In the genomic region with DNA sequence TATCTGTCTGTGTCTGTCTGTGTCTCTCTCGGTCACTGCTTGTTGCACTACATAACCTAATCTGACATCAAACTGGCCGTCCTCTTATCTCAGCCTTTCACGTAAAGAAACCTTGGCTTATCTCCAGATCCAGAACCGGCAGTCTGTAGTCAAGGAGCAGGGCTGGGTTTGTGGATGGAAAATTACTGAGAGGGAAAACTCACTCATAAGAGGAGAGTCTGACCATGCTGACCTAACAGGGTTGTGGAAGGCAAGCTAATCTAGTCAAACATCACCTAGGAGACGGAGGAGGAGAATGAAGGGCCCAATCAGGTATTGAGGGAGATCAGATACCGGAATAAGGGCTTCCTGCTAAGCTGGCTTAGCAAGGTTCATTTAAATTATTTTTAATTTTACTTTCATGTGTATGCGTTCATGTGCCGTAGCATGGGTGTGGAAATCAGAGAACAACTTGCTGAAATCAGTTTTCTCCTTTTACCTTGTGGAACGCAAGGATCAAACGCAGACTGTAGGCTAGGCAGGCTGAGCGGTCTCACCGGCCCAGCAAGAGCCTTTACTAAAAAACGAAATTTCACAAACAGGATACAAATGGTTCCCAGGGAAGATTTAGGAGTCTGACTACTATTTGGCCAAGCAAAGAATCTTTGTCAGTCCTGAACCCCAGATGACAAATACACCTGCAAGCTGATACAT, we compare ENCODE assay signal across 10 mouse cellular contexts. TPM values are rescaled to one million over a fixed set of nuclear protein-coding genes. Genes with fewer than 3 reads are reported as not detected.
A peak's percentile ranks its signal among the peaks of the same experiment; 100 is the strongest.
DNase-seq lines count a peak whose midpoint lies in the region; ATAC-seq and TF ChIP-seq lines count a peak whose summit lies in the region.
"Had no signal": no experiment of that assay in that cellular context is flagged by ENCODE, and none has a peak within 500 bp of the region (broad histone marks: within the 10 kb centered on the region; RNA-seq: fewer than 3 reads in every experiment).

No protein-coding gene starts in this region.

- H3K9ac ChIP-seq in embryonic facial prominence, embryonic 13.5 days, result no peak overlapping the region
- H3K9ac ChIP-seq: midbrain, embryonic 12.5 days had no signal

- DNase-seq in embryonic facial prominence, embryonic 10.5 days (ENCODE audit: low spot score), result no peak
- DNase-seq in testis, postnatal 14 days (ENCODE audit: low spot score), result no peak
- peak; percentile 83 for DNase-seq in large intestine, adult 2 months (ENCODE audit: low read depth, low spot score)
- DNase-seq in yolk sac, embryonic 10.5 days (ENCODE audit: low spot score), result peak; percentile 77
- DNase-seq in layer of hippocampus, adult 9-10 months (ENCODE audit: low spot score), result no peak
- no peak for DNase-seq in spleen, adult 12 weeks (ENCODE audit: low spot score)

- TF ChIP-seq POLR2A in testis, adult 2 months (IDR thresholded peaks at IDR 0.05; ENCODE audit: control insufficient read depth, low read depth, low read length), result no peak

- 53% methylated on average over 13 of the region's 13 CpGs for WGBS in embryonic facial prominence, embryonic 13.5 days
- 73% methylated on average over 13 of the region's 13 CpGs for WGBS in embryonic facial prominence, embryonic 10.5 days
- WGBS in large intestine, adult 2 months, result 24% methylated on average over 13 of the region's 13 CpGs

- ATAC-seq in embryonic facial prominence, embryonic 13.5 days (ENCODE audit: insufficient number of reproducible peaks, insufficient read depth, low FRiP score, low TSS enrichment, low read depth), result no peak

- no peak overlapping the region for H3K4me2 ChIP-seq in embryonic facial prominence, embryonic 13.5 days
- H3K4me2 ChIP-seq: midbrain, embryonic 12.5 days had no signal

- no peak for TF ChIP-seq CTCF in testis, adult 2 months (IDR thresholded peaks at IDR 0.05; ENCODE audit: control insufficient read depth, insufficient read depth, insufficient replicate concordance, low read depth, low read length)

- no peaks in the 10 kb centered on the region for H3K27me3 ChIP-seq in embryonic facial prominence, embryonic 13.5 days
- H3K27me3 ChIP-seq in embryonic facial prominence, embryonic 10.5 days (replicated peaks; ENCODE audit: low read depth, poor library complexity, severe bottlenecking), result 0 out of 2 replicates have a peak, but pooled peaks cover 3% of the 10 kb centered on the region
- H3K27me3 ChIP-seq in testis, adult 2 months (ENCODE audit: control insufficient read depth, insufficient read depth, low read length), result no peaks in the 10 kb centered on the region
- H3K27me3 ChIP-seq: midbrain, embryonic 12.5 days had no signal

- H3K9me3 ChIP-seq in embryonic facial prominence, embryonic 13.5 days, result no peaks in the 10 kb centered on the region
- H3K9me3 ChIP-seq in embryonic facial prominence, embryonic 10.5 days, result no peaks in the 10 kb centered on the region
- H3K9me3 ChIP-seq: midbrain, embryonic 12.5 days had no signal

- no peak overlapping the region for H3K4me3 ChIP-seq in embryonic facial prominence, embryonic 13.5 days
- no peak overlapping the region for H3K4me3 ChIP-seq in embryonic facial prominence, embryonic 10.5 days
- peak overlapping the region; percentile 6; the same call in 1 of the 2 replicates for H3K4me3 ChIP-seq in testis, adult 2 months (ENCODE audit: control insufficient read depth, low read depth, low read length)
- H3K4me3 ChIP-seq: midbrain, embryonic 12.5 days had no signal

- H3K36me3 ChIP-seq in embryonic facial prominence, embryonic 13.5 days, result no peaks in the 10 kb centered on the region
- no peaks in the 10 kb centered on the region for H3K36me3 ChIP-seq in embryonic facial prominence, embryonic 10.5 days (replicated peaks)
- H3K36me3 ChIP-seq in testis, adult 2 months (ENCODE audit: control insufficient read depth, insufficient read depth, low read length), result no peaks in the 10 kb centered on the region
- H3K36me3 ChIP-seq: midbrain, embryonic 12.5 days had no signal

- peak overlapping the region; percentile 57 for H3K27ac ChIP-seq in embryonic facial prominence, embryonic 13.5 days
- no peak overlapping the region for H3K27ac ChIP-seq in embryonic facial prominence, embryonic 10.5 days (replicated peaks)
- no peak overlapping the region for H3K27ac ChIP-seq in testis, adult 2 months (ENCODE audit: control insufficient read depth, insufficient read depth, low read depth, low read length)

- peaks cover 13% of the 10 kb centered on the region for H3K4me1 ChIP-seq in embryonic facial prominence, embryonic 13.5 days
- H3K4me1 ChIP-seq in embryonic facial prominence, embryonic 10.5 days, result peaks cover 21% of the 10 kb centered on the region
- peaks cover 7% of the 10 kb centered on the region for H3K4me1 ChIP-seq in testis, adult 2 months (ENCODE audit: control insufficient read depth, insufficient read depth, low read length)

RNA-seq across cellular contexts. Expression of gene Slc35g2, which starts 12.1 kb away (rescaled TPM):
- 5.3 and 5.5 TPM in 2 replicates for polyA plus RNA-seq in embryonic facial prominence, embryonic 13.5 days (2015; fragmentation: Nextera tagmentation; extraction: Ambion mirVana)
- polyA plus RNA-seq in embryonic facial prominence, embryonic 10.5 days (2016; fragmentation: Nextera tagmentation; extraction: Ambion mirVana), result 2.5 and 2.9 TPM in 2 replicates
- 0.99 and 1.1 TPM in 2 replicates for polyA plus RNA-seq in testis, adult 2 months (2012; rRNA removed)
- 1.7 and 2.7 TPM in 2 replicates for polyA plus RNA-seq in large intestine, adult 2 months (2012; rRNA removed)
- polyA plus RNA-seq: C2C12 had no signal

RNA-seq across cellular contexts. Expression of gene Stag1, which starts 14.6 kb away (rescaled TPM):
- 60.1 and 62.7 TPM in 2 replicates for polyA plus RNA-seq in embryonic facial prominence, embryonic 13.5 days (2015; fragmentation: Nextera tagmentation; extraction: Ambion mirVana)
- 60.1 and 61.2 TPM in 2 replicates for polyA plus RNA-seq in embryonic facial prominence, embryonic 10.5 days (2016; fragmentation: Nextera tagmentation; extraction: Ambion mirVana)
- polyA plus RNA-seq in testis, adult 2 months (2012; rRNA removed), result 5.3 and 7.0 TPM in 2 replicates
- polyA plus RNA-seq in large intestine, adult 2 months (2012; rRNA removed), result 3.3 and 3.4 TPM in 2 replicates

RNA-seq across cellular contexts. Expression of gene Nck1, which starts 37.1 kb away (rescaled TPM):
- polyA plus RNA-seq in embryonic facial prominence, embryonic 13.5 days (2015; fragmentation: Nextera tagmentation; extraction: Ambion mirVana), result 70.1 and 74.9 TPM in 2 replicates
- polyA plus RNA-seq in embryonic facial prominence, embryonic 10.5 days (2016; fragmentation: Nextera tagmentation; extraction: Ambion mirVana), result 61.4 and 62.0 TPM in 2 replicates
- 8.3 and 17.1 TPM in 2 replicates for polyA plus RNA-seq in testis, adult 2 months (2012; rRNA removed)
- 3.6 and 4.2 TPM in 2 replicates for polyA plus RNA-seq in large intestine, adult 2 months (2012; rRNA removed)

Comparison
In these comparisons a context has a peak if more than half of its experiments do, and no peak if none do; other contexts are left out.
1. DNase-seq: peak in large intestine, adult 2 months (single experiment) and yolk sac, embryonic 10.5 days (single experiment); none in embryonic facial prominence, embryonic 10.5 days (single experiment), testis, postnatal 14 days (single experiment), layer of hippocampus, adult 9-10 months (single experiment) and spleen, adult 12 weeks (single experiment).